Mouse (Mus musculus) forebrain, embryonic 10.5 days (tissue): Measurements from ENCODE around the gene Nt5dc3. TPM values are rescaled to one million over a fixed set of nuclear protein-coding genes. Genes with fewer than 3 reads are reported as not detected.

Source experiments
- DNase-seq: peaks from one replicate; pipeline ENCODE4 v3.0.0-alpha.2; 2017; ENCODE audit warnings: low spot score; ENCODE audit errors: extremely low spot score
- H3K27ac ChIP-seq: fragments of 300-500 bp; sonication (generic); 2 replicates; pipeline ENCODE4 v1.5.1; 2016; ENCODE audit warnings: mild to moderate bottlenecking
- H3K27me3 ChIP-seq: fragments of 300-500 bp; sonication (generic); 2 replicates; pipeline ENCODE4 v1.6.1; 2016; ENCODE audit warnings: mild to moderate bottlenecking; ENCODE audit not compliant: poor library complexity, severe bottlenecking
- H3K36me3 ChIP-seq: fragments of 300-500 bp; sonication (generic); replicated peaks from 2 replicates; pipeline ENCODE4 v1.6.1; 2016; ENCODE audit warnings: mild to moderate bottlenecking, moderate library complexity
- H3K4me1 ChIP-seq: fragments of 300-500 bp; sonication (generic); 2 replicates; pipeline ENCODE4 v1.6.1; 2016
- H3K4me3 ChIP-seq: fragments of 300-500 bp; sonication (generic); 2 replicates; pipeline ENCODE4 v1.5.1; 2016; ENCODE audit warnings: mild to moderate bottlenecking, moderate library complexity
- H3K9me3 ChIP-seq: fragments of 300-500 bp; sonication (generic); 2 replicates; pipeline ENCODE4 v1.6.1; 2016; ENCODE audit warnings: mild to moderate bottlenecking, moderate library complexity
- WGBS: fragments of 180-500 bp; shearing (Covaris S2); methylation state at CpG from one replicate; pipeline ENCODE4 v1.1.7; 2016; 5-methylcytosine and 5-hydroxymethylcytosine counted together
- polyA plus RNA-seq: library from polyadenylated mRNA; unstranded; fragments of >200 nt; fragmentation: Nextera tagmentation; extraction: Ambion mirVana; gene quantifications from 2 replicates; pipeline ENCODE4 v1.2.1, GENCODE M21; 2016

Gene Nt5dc3
- 0.62 and 1.0 TPM in 2 replicates for polyA plus RNA-seq

DNA sequence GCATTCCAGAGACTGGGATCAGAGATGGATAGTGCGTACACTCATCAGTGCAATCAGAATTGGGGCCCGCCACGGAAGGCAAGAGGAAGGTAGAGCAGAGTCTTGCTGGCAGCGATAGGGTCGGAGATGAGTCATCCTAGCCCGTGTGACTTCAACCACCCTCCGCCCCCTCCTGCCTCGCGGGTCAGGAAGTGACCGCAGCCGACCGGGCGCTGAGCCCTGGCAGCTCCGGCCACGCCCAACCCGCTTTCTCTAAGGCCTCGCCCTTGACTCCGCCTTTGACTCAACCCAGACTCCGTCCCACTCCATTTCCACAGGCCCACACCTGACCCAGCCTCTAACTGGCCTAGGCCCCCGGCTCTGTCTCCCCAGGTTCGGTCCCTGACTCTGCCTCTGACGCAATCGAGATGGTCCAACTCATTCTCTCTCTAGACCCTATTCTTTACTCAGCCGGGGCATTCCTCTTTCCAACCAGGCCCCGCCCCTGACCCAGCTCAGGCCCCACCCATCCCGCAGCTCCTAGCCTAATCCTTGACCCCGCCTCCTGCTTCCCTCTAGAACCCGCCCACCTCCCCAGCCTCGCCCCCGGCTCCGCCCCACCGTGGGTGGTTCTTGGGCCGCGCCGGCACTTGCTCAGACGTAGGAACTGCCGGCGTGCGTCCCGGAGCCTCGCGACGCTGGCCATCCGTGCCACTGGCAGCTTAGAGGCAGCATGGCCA lies at the start of gene Nt5dc3:
TSS of gene Nt5dc3 (plus strand) at position 608 of the 719 bp plus-strand sequence.
- Histone ChIP-seq H3K36me3 (no peaks in the 10 kb centered on the region), H3K9me3 (no peaks in the 10 kb centered on the region), H3K4me3 (peak within 1 kb of the TSS; percentile 79), H3K27ac (peak within 1 kb of the TSS; percentile 90), H3K27me3 (peaks cover 27% of the 10 kb centered on the region), H3K4me1 (peaks cover 53% of the 10 kb centered on the region)
- WGBS: under 1% methylated on average over 44 of the region's 44 CpGs
- DNase-seq: peak; percentile 97

DNA sequence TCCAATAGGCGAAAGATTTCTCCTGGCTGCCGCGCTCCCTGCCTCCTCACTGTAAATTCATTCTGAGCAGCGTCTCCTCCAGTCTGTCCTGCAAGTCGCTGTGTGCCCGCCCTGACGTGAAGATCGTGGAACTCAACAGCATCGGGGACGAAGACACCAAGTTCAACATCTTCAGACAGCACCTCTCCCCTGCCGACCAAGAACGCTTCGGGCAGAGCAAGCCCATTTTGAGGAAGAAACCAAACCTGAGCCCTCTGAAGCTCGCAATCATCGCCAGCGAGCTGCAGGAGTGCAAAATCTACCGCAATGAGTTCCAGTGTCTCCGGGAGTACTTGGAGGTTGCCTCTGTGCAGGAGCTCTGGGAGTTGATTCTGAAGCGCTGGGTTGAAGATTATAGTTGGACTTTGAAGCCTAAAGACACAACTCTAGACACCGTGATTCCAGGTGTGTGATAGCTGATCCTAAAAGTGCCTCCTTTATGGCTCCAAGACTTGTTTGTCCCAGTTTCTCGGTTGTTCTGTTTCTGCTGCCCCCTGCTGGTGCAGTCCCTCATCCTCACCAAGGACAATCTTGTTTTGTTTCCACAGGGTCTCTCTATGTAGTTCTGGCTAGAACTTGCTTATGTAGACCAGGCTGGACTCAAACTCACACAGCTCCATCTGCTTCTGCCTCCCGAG lies 47.8 kb upstream of the Nt5dc3 start:
- DNase-seq: peak; percentile 81
- peak overlapping the region; percentile 57 for H3K4me3 ChIP-seq
- H3K27ac ChIP-seq: peak overlapping the region; percentile 82
- WGBS: 15% methylated on average over 22 of the region's 22 CpGs
- H3K4me1 ChIP-seq: peaks cover 22% of the 10 kb centered on the region
- no peaks in the 10 kb centered on the region for H3K36me3 ChIP-seq
- no peaks in the 10 kb centered on the region for H3K9me3 ChIP-seq
- H3K27me3 ChIP-seq: peaks cover 6% of the 10 kb centered on the region

DNA sequence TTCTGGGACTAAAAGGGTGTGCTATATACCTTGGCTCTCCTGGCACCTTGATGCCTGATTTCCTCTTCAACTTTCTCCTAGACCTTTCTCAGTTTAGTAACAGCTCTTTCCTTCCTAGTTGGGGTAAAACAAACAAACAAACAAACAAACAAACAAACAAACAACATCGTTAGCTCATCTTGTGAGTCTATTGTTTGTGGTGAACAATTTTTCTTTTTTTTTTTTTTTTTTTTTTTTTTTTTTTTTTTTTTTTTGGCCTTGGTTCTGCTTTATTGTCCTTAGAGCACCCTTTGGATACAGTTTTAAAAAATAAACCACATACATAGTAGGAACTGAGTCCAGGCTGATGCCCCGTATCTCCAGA lies 47.3 kb upstream of the Nt5dc3 start:
- peak overlapping the region; percentile 82; the same call in 1 of the 2 replicates for H3K27ac ChIP-seq
- WGBS: 77% methylated on average over 2 of the region's 2 CpGs
- peak overlapping the region; percentile 57; the same call in 1 of the 2 replicates for H3K4me3 ChIP-seq
- H3K4me1 ChIP-seq: peaks cover 22% of the 10 kb centered on the region
- H3K36me3 ChIP-seq: no peaks in the 10 kb centered on the region
- H3K27me3 ChIP-seq: peaks cover 6% of the 10 kb centered on the region
- H3K9me3 ChIP-seq: no peaks in the 10 kb centered on the region
- no peak for DNase-seq

DNA sequence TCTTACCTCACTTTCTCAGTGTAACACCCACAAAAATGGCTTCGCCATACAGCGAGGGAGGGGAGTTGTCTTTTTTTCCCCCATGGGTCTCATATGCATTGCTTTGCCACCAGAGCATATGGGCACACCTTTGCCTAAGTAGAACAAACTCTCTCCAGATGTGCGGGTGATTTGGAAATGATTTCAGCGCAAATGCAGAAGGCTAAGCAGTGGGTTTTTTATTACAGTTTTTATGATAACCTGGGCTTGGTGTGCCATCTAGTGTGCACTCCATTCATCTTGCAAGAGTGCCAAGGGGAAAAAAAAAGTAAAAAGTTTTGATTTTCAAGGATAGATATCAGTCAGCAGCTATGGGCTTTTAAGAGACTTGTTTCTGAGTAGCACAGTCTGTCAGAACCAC lies 43.8 kb upstream of the Nt5dc3 start:
- Histone ChIP-seq H3K4me3 (no peak overlapping the region), H3K27ac (no peak overlapping the region), H3K4me1 (peaks cover 5% of the 10 kb centered on the region; the same call in 1 of the 2 replicates), H3K36me3 (no peaks in the 10 kb centered on the region), H3K27me3 (peaks cover 2% of the 10 kb centered on the region), H3K9me3 (no peaks in the 10 kb centered on the region)
- 88% methylated on average over 4 of the region's 4 CpGs for WGBS
- no peak for DNase-seq

DNA sequence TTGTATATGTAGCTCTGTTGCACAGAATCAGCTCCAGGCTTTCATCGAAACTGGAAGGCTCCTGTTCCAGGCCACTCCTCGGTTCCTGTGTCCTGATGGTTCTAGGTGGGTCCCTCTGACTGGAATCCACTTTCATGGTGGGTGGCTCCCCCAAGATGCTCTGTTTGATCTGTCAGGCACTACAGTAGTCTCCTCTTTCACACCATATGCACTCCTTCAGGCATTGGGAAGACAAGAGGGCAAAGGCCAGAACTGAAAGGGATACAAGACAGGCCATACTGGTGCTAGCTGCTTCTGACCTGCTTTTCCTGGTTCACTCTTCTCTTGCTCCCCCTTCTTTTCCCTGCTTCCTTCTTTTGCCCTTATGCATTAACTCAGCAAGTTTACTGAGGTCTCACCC lies 35.9 kb upstream of the Nt5dc3 start:
- Histone ChIP-seq H3K4me1 (no peaks in the 10 kb centered on the region), H3K27me3 (no peaks in the 10 kb centered on the region), H3K36me3 (no peaks in the 10 kb centered on the region), H3K9me3 (no peaks in the 10 kb centered on the region), H3K27ac (no peak overlapping the region), H3K4me3 (no peak overlapping the region)
- WGBS: 86% methylated on average over 2 of the region's 2 CpGs
- no peak for DNase-seq

DNA sequence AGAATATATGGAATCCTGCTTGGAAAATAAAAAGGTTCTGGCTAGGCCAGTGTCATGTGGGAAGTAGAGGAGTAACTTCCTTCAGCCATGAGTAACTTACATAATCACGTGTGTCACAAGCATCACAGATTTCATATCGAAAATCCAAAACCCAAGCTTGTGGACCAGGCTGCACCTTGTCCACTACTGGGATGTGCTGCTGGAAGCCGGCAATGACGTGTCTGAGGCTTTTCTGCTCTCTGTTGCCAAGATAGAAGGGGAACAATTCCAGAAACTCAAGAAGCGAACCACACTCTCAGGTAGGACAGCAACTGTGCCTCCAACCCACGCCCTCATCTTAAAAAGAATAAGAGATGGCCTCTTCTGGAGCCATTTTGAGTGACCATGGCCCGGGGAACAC lies 34.5 kb upstream of the Nt5dc3 start:
- Histone ChIP-seq H3K4me1 (no peaks in the 10 kb centered on the region), H3K27me3 (no peaks in the 10 kb centered on the region), H3K9me3 (no peaks in the 10 kb centered on the region), H3K4me3 (no peak overlapping the region), H3K36me3 (no peaks in the 10 kb centered on the region), H3K27ac (no peak overlapping the region)
- 93% methylated on average over 7 of the region's 7 CpGs for whole genome bisulfite sequencing
- DNase-seq: no peak

DNA sequence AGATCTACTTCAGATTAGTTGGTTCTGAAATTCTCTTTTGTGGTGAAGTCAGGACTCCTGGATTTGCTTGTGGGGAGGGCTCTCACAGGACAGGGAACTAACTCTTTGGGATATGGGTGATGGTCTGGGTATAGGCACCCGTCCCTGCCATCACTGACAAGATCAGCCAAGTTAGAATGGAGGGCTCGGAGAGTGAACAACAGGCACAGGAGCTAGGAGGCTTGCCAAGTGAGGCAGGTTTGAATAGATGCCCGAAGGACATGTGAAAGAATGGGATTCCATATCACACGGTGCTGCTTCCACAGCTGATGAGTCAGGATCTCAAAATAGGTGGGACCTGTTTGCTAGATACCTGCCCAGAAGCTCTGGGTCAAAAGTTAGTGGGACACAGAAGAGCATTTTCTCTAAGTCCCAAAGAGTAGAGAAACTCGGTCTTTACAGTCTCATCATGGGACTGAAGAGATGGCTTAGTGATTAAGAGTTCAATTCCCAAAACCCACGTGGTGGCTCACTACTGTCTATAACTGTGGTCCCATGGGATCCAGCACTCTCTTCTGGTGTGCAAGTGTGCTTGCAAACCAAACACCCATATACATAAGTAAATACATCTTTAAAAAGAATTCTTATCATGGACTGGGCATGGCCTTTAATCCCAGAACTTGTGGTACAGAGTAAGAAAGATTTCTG lies 22.8 kb upstream of the Nt5dc3 start:
- no peaks in the 10 kb centered on the region for H3K36me3 ChIP-seq
- no peak overlapping the region for H3K27ac ChIP-seq
- H3K9me3 ChIP-seq: no peaks in the 10 kb centered on the region
- DNase-seq: no peak
- WGBS: 88% methylated on average over 6 of the region's 6 CpGs
- no peaks in the 10 kb centered on the region for H3K27me3 ChIP-seq
- no peak overlapping the region for H3K4me3 ChIP-seq
- H3K4me1 ChIP-seq: peaks cover under 1% of the 10 kb centered on the region; the same call in 1 of the 2 replicates

DNA sequence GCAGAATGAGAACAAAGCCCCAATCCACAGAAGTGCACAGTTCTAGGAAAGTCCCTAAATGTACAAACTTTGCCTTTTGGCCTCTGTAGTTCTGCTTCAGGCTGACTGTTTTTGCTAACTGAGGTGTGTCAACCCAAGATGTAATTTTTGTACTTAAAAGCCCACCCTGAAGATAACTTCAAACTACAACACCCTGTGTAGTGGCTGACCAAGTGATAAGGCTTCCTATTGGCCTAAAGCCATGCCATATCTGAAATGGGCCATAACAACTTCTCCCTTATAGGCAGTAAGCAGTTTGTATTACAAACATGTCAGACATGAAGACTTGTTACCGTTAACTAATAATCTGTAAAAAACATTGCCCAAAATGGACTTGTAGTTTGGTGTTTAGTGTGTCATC lies 21.1 kb upstream of the Nt5dc3 start:
- Histone ChIP-seq H3K9me3 (no peaks in the 10 kb centered on the region), H3K4me1 (peaks cover 12% of the 10 kb centered on the region; the same call in 1 of the 2 replicates), H3K4me3 (no peak overlapping the region), H3K27ac (no peak overlapping the region), H3K27me3 (no peaks in the 10 kb centered on the region), H3K36me3 (no peaks in the 10 kb centered on the region)
- 87% methylated on average over 1 of the region's 1 CpGs for WGBS
- no peak for DNase-seq

DNA sequence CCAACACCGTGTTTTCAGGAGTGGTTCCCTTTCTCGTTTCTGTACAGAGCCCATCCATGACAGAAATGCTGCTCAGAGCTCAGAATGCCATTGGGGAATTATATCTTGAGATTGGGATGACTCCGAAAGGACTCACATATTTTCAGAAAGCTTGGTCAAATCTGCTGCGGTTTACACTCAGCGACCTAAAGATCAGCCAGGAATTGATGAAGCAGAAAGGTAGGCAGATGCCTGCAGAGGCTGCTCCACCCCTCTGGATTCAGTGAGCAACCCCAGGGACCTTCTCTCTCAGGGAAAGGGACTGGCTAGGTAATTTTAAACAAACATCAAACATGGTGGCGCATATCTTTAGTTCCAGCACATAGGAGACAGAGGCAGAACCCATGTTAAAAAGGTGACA lies 20.6 kb upstream of the Nt5dc3 start:
- H3K27me3 ChIP-seq: no peaks in the 10 kb centered on the region
- no peak overlapping the region for H3K27ac ChIP-seq
- WGBS: 91% methylated on average over 6 of the region's 6 CpGs
- H3K9me3 ChIP-seq: no peaks in the 10 kb centered on the region
- peaks cover 12% of the 10 kb centered on the region; the same call in 1 of the 2 replicates for H3K4me1 ChIP-seq
- no peak for DNase-seq
- no peak overlapping the region for H3K4me3 ChIP-seq
- no peaks in the 10 kb centered on the region for H3K36me3 ChIP-seq

DNA sequence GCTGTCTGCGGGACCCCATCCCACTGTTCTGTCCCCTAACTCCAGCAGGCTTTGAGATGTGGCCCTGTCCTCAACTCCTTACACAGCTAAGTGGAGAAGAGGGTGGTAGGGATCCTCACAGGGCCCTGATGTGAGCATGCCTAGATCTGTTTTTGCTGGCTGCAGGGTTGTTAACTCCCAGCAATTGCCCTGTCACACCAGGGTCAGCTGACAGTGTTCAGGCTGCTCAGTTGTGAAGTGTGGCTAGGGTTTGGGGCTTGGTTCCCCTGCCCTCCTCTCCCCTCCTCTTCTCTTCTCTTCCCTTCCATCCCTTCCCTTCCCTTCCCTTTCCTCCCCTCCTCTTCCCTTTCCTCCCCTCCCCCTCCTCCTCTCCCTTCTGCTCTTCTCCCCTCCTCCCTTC lies 17.6 kb upstream of the Nt5dc3 start:
- no peak overlapping the region for H3K27ac ChIP-seq
- WGBS: 76% methylated on average over 1 of the region's 1 CpGs
- H3K4me3 ChIP-seq: no peak overlapping the region
- H3K9me3 ChIP-seq: no peaks in the 10 kb centered on the region
- no peaks in the 10 kb centered on the region for H3K27me3 ChIP-seq
- H3K36me3 ChIP-seq: no peaks in the 10 kb centered on the region
- DNase-seq: no peak
- H3K4me1 ChIP-seq: peaks cover 12% of the 10 kb centered on the region; the same call in 1 of the 2 replicates

DNA sequence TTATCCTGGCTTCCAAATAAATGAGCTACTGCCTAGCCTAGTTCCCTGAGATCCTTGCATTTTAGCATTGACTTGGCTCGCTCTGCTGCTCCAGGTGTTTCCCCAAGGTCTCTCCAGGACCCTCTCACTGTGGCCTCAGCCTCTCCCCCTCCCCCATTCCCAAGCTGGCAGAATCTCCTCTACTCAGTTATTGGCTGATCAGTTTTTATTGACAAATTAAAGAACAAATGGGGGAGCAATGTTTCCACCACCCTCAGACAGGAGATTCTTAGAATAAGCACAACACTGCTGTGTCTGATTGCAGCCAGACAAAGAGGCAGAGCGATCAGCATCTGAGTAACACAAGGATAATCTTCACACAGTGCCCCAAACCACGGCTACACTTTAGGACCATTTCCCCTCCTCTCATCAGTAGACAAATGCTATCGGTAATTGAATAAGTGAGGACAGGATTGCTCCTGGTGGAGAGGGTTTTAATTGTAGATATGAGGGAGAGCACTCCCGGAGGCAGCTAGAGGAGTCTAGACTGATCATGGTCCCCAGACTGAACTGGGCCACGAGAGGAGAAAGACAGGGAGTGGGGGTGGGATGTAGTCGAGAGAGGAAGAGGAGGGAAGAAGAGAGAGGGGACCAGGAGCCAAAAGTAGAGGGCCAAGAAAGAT lies 17.0 kb upstream of the Nt5dc3 start:
- peaks cover 12% of the 10 kb centered on the region; the same call in 1 of the 2 replicates for H3K4me1 ChIP-seq
- no peaks in the 10 kb centered on the region for H3K9me3 ChIP-seq
- H3K27me3 ChIP-seq: no peaks in the 10 kb centered on the region
- no peak overlapping the region for H3K27ac ChIP-seq
- no peak for DNase-seq
- no peaks in the 10 kb centered on the region for H3K36me3 ChIP-seq
- 45% methylated on average over 7 of the region's 7 CpGs for WGBS
- no peak overlapping the region for H3K4me3 ChIP-seq

DNA sequence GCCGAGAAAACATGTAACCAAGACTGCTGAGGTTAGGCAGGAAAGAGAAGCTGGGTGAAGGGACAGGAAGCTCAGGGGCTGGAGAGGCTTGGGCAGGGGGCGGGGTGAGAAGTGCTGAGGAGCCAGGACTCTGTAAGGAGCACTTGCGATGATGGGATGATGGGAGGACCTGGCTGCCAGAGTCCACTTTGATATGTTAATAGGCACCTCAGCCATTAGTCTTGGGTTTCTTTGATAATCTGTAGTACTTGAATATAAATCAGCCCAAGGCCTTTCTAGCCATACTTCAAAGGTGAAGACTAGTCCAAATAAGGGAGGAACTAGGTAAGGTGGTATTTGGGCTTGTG lies 16.4 kb upstream of the Nt5dc3 start:
- Histone ChIP-seq H3K36me3 (no peaks in the 10 kb centered on the region), H3K27ac (no peak overlapping the region), H3K9me3 (no peaks in the 10 kb centered on the region), H3K27me3 (no peaks in the 10 kb centered on the region), H3K4me1 (peaks cover 12% of the 10 kb centered on the region; the same call in 1 of the 2 replicates), H3K4me3 (no peak overlapping the region)
- DNase-seq: no peak
- WGBS: 65% methylated on average over 3 of the region's 3 CpGs
